Mouse (Mus musculus) small intestine, adult 2 months (tissue): ENCODE data around the gene Hist2h3b. TPM values are rescaled to one million over a fixed set of nuclear protein-coding genes. Genes with fewer than 3 reads are reported as not detected.

Experiments
- H3K27ac ChIP-seq: fragments of 200-500 bp; 2 replicates; pipeline ENCODE4 v1.5.1; 2012; ENCODE audit warnings: low read depth, low read length, control low read depth, inconsistent platforms; ENCODE audit not compliant: insufficient read depth
- H3K27me3 ChIP-seq: fragments of 200-500 bp; 2 replicates; pipeline ENCODE4 v1.6.1; 2012; ENCODE audit warnings: mild to moderate bottlenecking, moderate library complexity, low read length, inconsistent platforms; ENCODE audit not compliant: control insufficient read depth, insufficient read depth
- H3K36me3 ChIP-seq: fragments of 200-500 bp; 2 replicates; pipeline ENCODE4 v1.6.1; 2012; ENCODE audit warnings: mild to moderate bottlenecking, low read length, control low read depth, inconsistent platforms; ENCODE audit not compliant: control insufficient read depth, insufficient read depth
- H3K4me1 ChIP-seq: fragments of 200-500 bp; 2 replicates; pipeline ENCODE4 v1.6.1; 2012; ENCODE audit warnings: low read length, inconsistent platforms, mixed read lengths; ENCODE audit not compliant: control insufficient read depth, insufficient read depth, insufficient read length
- H3K4me3 ChIP-seq: fragments of 200-500 bp; 2 replicates; pipeline ENCODE4 v1.5.1; 2012; ENCODE audit warnings: low read depth, mild to moderate bottlenecking, control low read depth, inconsistent platforms, low read length, moderate library complexity
- CTCF ChIP-seq: fragments of 200-500 bp; IDR thresholded peaks from 2 replicates; pipeline ENCODE4 v1.5.1; 2012; ENCODE audit warnings: low read depth, mild to moderate bottlenecking, control low read depth, inconsistent platforms, low read length, moderate library complexity, mixed read lengths; ENCODE audit not compliant: insufficient replicate concordance, insufficient read length; ENCODE audit errors: extremely low read depth
- POLR2A ChIP-seq: fragments of 200-500 bp; IDR thresholded peaks from 2 replicates; pipeline ENCODE4 v1.6.1; 2012; ENCODE audit warnings: low read depth, mild to moderate bottlenecking, control low read depth, inconsistent platforms, low read length, moderate library complexity
- WGBS: fragments of 180-500 bp; shearing (Covaris S2); methylation state at CpG from one replicate; pipeline ENCODE4 v1.1.7; 2018; 5-methylcytosine and 5-hydroxymethylcytosine counted together
- polyA plus RNA-seq: library from polyadenylated mRNA; depleted of rRNA; stranded (reverse); fragments of >200 nt; gene quantifications from 2 replicates; pipeline ENCODE4 v1.2.3, GENCODE M21; 2012

Hist2h3b gene
- polyA plus RNA-seq, 1 experiment, result 102 TPM

GRCm38 (mm10) chr3:96247356-96248140 is 20.9 kb upstream of the Hist2h3b start:
- Histone ChIP-seq H3K27ac (no peak overlapping the region), H3K36me3 (no peaks in the 10 kb centered on the region), H3K27me3 (no peaks in the 10 kb centered on the region), H3K4me1 (peaks cover 6% of the 10 kb centered on the region; the same call in 1 of the 2 replicates), H3K4me3 (peak overlapping the region; percentile 27; the same call in 1 of the 2 replicates)
- TF ChIP-seq POLR2A (no peak), CTCF (no peak)
- WGBS, result 11% methylated on average over 11 of the region's 11 CpGs

DNA sequence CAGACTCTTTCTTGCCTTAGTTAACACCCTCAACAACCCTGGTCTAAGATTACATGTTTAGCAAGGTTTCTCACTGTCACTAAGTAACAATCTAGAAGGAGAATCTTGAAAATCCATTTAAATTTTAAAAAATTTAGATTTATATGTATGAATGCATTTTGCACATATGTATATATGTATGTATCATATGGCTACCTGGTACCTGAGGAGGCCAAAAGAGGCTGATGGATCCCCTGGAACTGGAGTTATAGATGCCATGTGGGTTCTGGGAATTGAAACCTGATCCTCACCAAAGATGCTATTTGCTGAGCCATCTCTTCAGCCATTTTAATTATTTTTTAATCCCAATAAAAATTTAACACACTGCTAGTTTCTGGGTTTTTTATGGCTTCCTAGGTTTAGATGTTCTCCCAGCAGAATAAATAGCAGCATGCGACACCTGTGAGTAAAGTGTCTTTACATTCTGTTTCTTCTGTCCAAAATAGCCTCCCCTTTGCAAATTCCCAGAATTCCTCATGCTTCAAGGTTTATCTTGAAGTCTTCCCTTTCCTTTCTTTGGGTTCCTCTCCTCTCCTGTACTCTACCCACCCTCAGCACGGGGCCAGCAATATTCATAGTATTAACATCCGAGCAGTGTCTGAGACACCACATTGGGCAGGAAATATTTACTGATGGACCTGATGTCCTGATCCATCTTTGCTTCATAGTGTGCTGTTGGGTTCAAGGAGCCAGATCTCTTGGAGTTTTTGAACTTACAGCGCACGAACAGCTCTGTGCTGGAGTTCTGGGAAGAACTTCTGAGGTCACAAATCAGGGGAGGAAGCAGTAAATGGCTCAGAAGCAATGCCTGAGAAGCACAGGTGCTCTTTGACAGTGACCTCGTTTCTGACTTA is 20.1 kb upstream of the Hist2h3b start:
- no peak for TF ChIP-seq CTCF
- TF ChIP-seq POLR2A, result no peak
- H3K36me3 ChIP-seq, result no peaks in the 10 kb centered on the region
- no peak overlapping the region for H3K4me3 ChIP-seq
- 45% methylated on average over 6 of the region's 6 CpGs for WGBS
- H3K27ac ChIP-seq, result no peak overlapping the region
- H3K27me3 ChIP-seq, result no peaks in the 10 kb centered on the region
- peaks cover 6% of the 10 kb centered on the region; the same call in 1 of the 2 replicates for H3K4me1 ChIP-seq

DNA sequence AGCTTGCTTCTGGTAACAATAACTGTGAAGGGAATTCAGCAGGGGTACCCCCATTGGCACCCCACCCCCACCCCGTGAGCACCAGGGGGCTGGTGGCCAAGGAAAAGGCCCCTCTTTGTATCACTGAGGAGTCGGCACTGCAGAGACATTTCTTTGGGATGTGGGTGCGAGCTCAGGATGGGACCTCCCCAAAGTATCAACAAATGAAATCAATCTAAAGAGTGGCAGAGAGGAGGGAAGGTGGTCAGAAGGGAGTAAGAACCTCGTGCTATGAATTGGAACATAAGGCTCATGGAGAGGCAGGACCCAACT is 19.5 kb upstream of the Hist2h3b start:
- TF ChIP-seq CTCF (no peak), POLR2A (no peak)
- Histone ChIP-seq H3K27me3 (no peaks in the 10 kb centered on the region), H3K4me3 (no peak overlapping the region), H3K4me1 (peaks cover 4% of the 10 kb centered on the region; the same call in 1 of the 2 replicates), H3K27ac (no peak overlapping the region), H3K36me3 (no peaks in the 10 kb centered on the region)
- WGBS, result 61% methylated on average over 4 of the region's 4 CpGs

DNA sequence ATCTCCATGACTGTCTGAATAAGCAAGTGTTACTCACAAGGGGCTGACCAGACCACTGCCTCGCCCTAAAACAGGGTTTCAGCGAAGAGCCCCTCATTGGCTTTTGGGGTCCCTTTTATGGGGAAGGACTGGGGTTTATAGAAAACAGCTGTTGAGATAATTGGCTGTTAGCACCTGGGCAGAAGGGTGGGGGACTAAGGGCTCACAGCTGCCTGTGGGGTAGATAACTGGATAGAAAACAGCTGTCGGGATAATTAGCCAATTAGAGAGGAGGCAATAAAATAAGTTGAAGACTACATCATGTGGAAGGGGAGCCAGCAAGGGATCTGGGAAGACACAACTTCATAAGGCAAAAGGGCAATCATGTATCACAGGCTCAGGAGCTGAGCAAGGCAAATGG is 17.6 kb upstream of the Hist2h3b start:
- Histone ChIP-seq H3K27me3 (no peaks in the 10 kb centered on the region), H3K27ac (no peak overlapping the region), H3K4me1 (no peaks in the 10 kb centered on the region), H3K36me3 (no peaks in the 10 kb centered on the region), H3K4me3 (no peak overlapping the region)
- WGBS, result 47% methylated on average over 3 of the region's 3 CpGs
- TF ChIP-seq POLR2A (no peak), CTCF (no peak)

GRCm38 (mm10) chr3:96251787-96252186 is 16.7 kb upstream of the Hist2h3b start:
- no peak for TF ChIP-seq POLR2A
- no peak for TF ChIP-seq CTCF
- Histone ChIP-seq H3K4me1 (peaks cover 3% of the 10 kb centered on the region; the same call in 1 of the 2 replicates), H3K27me3 (no peaks in the 10 kb centered on the region), H3K27ac (no peak overlapping the region), H3K4me3 (no peak overlapping the region), H3K36me3 (no peaks in the 10 kb centered on the region)
- 74% methylated on average over 3 of the region's 3 CpGs for WGBS

DNA sequence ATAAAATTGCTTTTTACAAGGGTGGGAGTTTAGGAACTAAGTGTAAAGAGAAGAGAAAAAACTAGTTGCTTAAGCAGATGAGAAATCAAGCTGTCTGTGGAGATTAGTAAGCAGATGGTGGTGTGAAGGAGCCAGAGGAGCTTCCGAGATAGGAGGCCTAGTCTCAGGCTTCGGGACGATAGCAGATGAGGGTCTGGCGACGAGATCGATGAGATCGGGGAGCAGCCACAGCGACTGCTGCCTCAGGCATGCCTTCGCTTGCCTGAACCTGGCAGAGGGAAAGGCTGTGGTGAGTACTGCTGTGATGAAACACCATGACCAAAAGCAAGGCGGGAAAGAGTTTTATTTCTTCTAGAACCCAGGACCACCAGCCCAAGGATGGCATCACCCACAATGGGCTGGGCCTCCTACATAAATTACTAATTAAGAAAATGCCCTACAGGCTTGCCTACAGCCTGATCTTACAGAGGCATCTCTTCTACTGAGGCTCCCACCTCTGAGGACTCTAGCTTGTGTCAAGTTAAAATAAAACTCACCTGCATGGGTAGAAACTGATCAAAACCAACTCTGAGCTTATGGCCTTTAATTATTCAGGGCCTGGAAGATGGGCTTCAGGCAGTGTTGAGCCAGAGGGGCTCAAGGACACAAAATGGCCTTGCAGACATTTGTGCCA is 13.6 kb upstream of the Hist2h3b start:
- WGBS, result 87% methylated on average over 10 of the region's 10 CpGs
- TF ChIP-seq POLR2A (no peak), CTCF (no peak)
- H3K4me1 ChIP-seq, result peaks cover 6% of the 10 kb centered on the region; the same call in 1 of the 2 replicates
- no peaks in the 10 kb centered on the region for H3K27me3 ChIP-seq
- no peak overlapping the region for H3K4me3 ChIP-seq
- H3K36me3 ChIP-seq, result no peaks in the 10 kb centered on the region
- H3K27ac ChIP-seq, result no peak overlapping the region
